Mouse (Mus musculus): Measurements from ENCODE around the gene Etv6.
A peak's percentile ranks its signal among the peaks of the same experiment; 100 is the strongest.

Etv6 gene

GRCm38 (mm10) chr6:134113168-134113567 lies 77.7 kb downstream of the Etv6 start:
- no peak for DNase-seq (ENCODE audit: low read depth)

GRCm38 (mm10) chr6:134115219-134115968 lies 79.9 kb downstream of the Etv6 start:
- no peak for DNase-seq (ENCODE audit: low read depth)

- DNase-seq (ENCODE audit: low read depth), result no peak
Observed at GRCm38 (mm10) chr6:134117380-134117938, 82.0 kb downstream of the Etv6 start.

- no peak for DNase-seq (ENCODE audit: low read depth)
Observed at GRCm38 (mm10) chr6:134118506-134118905, 83.0 kb downstream of the Etv6 start.

- DNase-seq (ENCODE audit: low read depth), result no peak
Observed at GRCm38 (mm10) chr6:134119136-134119535, 83.6 kb downstream of the Etv6 start.

- no peak for DNase-seq (ENCODE audit: low read depth)
Observed at GRCm38 (mm10) chr6:134120227-134120626, 84.7 kb downstream of the Etv6 start.

GRCm38 (mm10) chr6:134120712-134121111 lies 85.2 kb downstream of the Etv6 start:
- DNase-seq (ENCODE audit: low read depth), result no peak

GRCm38 (mm10) chr6:134122945-134123344 lies 87.4 kb downstream of the Etv6 start:
- DNase-seq (ENCODE audit: low read depth), result no peak

GRCm38 (mm10) chr6:134123474-134123873 lies 88.0 kb downstream of the Etv6 start:
- DNase-seq (ENCODE audit: low read depth), result no peak

- no peak for DNase-seq (ENCODE audit: low read depth)
Observed at GRCm38 (mm10) chr6:134124256-134124655, 88.8 kb downstream of the Etv6 start.

- no peak for DNase-seq (ENCODE audit: low read depth)
Observed at GRCm38 (mm10) chr6:134127996-134128395, 92.5 kb downstream of the Etv6 start.

- DNase-seq (ENCODE audit: low read depth), result no peak
Observed at GRCm38 (mm10) chr6:134128594-134128993, 93.1 kb downstream of the Etv6 start.

GRCm38 (mm10) chr6:134129848-134130247 lies 94.3 kb downstream of the Etv6 start:
- no peak for DNase-seq (ENCODE audit: low read depth)

- DNase-seq (ENCODE audit: low read depth), result peak; percentile 38
Observed at GRCm38 (mm10) chr6:134130816-134131215, 95.3 kb downstream of the Etv6 start.

- no peak for DNase-seq (ENCODE audit: low read depth)
Observed at GRCm38 (mm10) chr6:134131601-134132000, 96.1 kb downstream of the Etv6 start.

GRCm38 (mm10) chr6:134133756-134134155 lies 98.3 kb downstream of the Etv6 start:
- no peak for DNase-seq (ENCODE audit: low read depth)

GRCm38 (mm10) chr6:134134821-134135323 lies 99.4 kb downstream of the Etv6 start:
- DNase-seq (ENCODE audit: low read depth), result no peak

GRCm38 (mm10) chr6:134136315-134136714 lies 100.8 kb downstream of the Etv6 start:
- no peak for DNase-seq (ENCODE audit: low read depth)

- DNase-seq (ENCODE audit: low read depth), result no peak
Observed at GRCm38 (mm10) chr6:134139359-134139758, 103.9 kb downstream of the Etv6 start.

GRCm38 (mm10) chr6:134140718-134141615 lies 105.5 kb downstream of the Etv6 start:
- DNase-seq (ENCODE audit: low read depth), result no peak

GRCm38 (mm10) chr6:134141616-134142165 lies 106.2 kb downstream of the Etv6 start:
- DNase-seq (ENCODE audit: low read depth), result no peak

- DNase-seq (ENCODE audit: low read depth), result no peak
Observed at GRCm38 (mm10) chr6:134142700-134143099, 107.2 kb downstream of the Etv6 start.

Data from c-Kit-positive CD71-negative TER-119-negative erythroid progenitor cells, embryonic 14.5 days (primary cell).